Mouse (Mus musculus) heart, adult 9 months (tissue): ENCODE results near the gene Rgs11.
"Not testable (repeated sequence)": the region's sequence is repeated elsewhere in the genome, so short reads cannot be mapped to it uniquely, and the experiment has no call there.

Source experiments
- DNase-seq, 2 experiments: peaks; one replicate each; pipeline ENCODE4 v3.0.0; 2022; ENCODE audit warnings: low spot score in 2 of 2

The Rgs11 gene

GRCm38 (mm10) chr17:26202737-26203136 is at the start of gene Rgs11:
Rgs11 (plus strand) TSS chr17:26202951.
- DNase-seq: no peak

GRCm38 (mm10) chr17:26162736-26163135 is 40.0 kb upstream of the Rgs11 start:
- DNase-seq: no peak

GRCm38 (mm10) chr17:26168039-26168438 is 34.7 kb upstream of the Rgs11 start:
- DNase-seq: peak; percentile 18 to 57

GRCm38 (mm10) chr17:26175248-26175647 is 27.5 kb upstream of the Rgs11 start:
- not testable (repeated sequence) for DNase-seq

GRCm38 (mm10) chr17:26178611-26179010 is 24.1 kb upstream of the Rgs11 start:
- DNase-seq: no peak

- no peak for DNase-seq
These were observed 21.6 kb upstream of the Rgs11 start for GRCm38 (mm10) chr17:26181179-26181578.

GRCm38 (mm10) chr17:26187592-26187991 is 15.2 kb upstream of the Rgs11 start:
- no peak for DNase-seq

GRCm38 (mm10) chr17:26188091-26188805 is 14.5 kb upstream of the Rgs11 start:
- no peak for DNase-seq

GRCm38 (mm10) chr17:26191486-26191885 is 11.3 kb upstream of the Rgs11 start:
- DNase-seq: not testable (repeated sequence)

- DNase-seq: no peak
These were observed 10.1 kb upstream of the Rgs11 start for GRCm38 (mm10) chr17:26192481-26193190.

GRCm38 (mm10) chr17:26198892-26199291 is 3.9 kb upstream of the Rgs11 start, which contains the start of gene Pdia2:
Pdia2 (minus strand) TSS chr17:26199087.
- no peak for DNase-seq

- DNase-seq: no peak
These were observed 1.7 kb upstream of the Rgs11 start for GRCm38 (mm10) chr17:26200831-26201705.

- DNase-seq: no peak
These were observed 753 bp upstream of the Rgs11 start for GRCm38 (mm10) chr17:26201998-26202397.

- peak in 1 of 2 experiments; percentile 11 for DNase-seq
These were observed 615 bp downstream of the Rgs11 start for GRCm38 (mm10) chr17:26203321-26203811.

GRCm38 (mm10) chr17:26204766-26205165 is 2.0 kb downstream of the Rgs11 start:
- DNase-seq: no peak

GRCm38 (mm10) chr17:26206392-26206791 is 3.6 kb downstream of the Rgs11 start:
- no peak for DNase-seq

- no peak for DNase-seq
These were observed 4.9 kb downstream of the Rgs11 start, which contains the start of gene Arhgdig for GRCm38 (mm10) chr17:26207686-26208085. Arhgdig (minus strand) TSS chr17:26207786.

- DNase-seq: no peak
These were observed 9.5 kb downstream of the Rgs11 start for GRCm38 (mm10) chr17:26212241-26212640.

GRCm38 (mm10) chr17:26212681-26213080 is 9.9 kb downstream of the Rgs11 start:
- DNase-seq: no peak

GRCm38 (mm10) chr17:26221508-26221907 is 18.8 kb downstream of the Rgs11 start:
- DNase-seq: no peak

GRCm38 (mm10) chr17:26225150-26225549 is 22.4 kb downstream of the Rgs11 start:
- no peak for DNase-seq

GRCm38 (mm10) chr17:26229776-26230175 is 27.0 kb downstream of the Rgs11 start:
- no peak for DNase-seq
